Mouse (Mus musculus) lung, postnatal 0 days (tissue): ENCODE results near the gene Ugt1a9. TPM values are rescaled to one million over a fixed set of nuclear protein-coding genes. Genes with fewer than 3 reads are reported as not detected.

Experiments used
- ATAC-seq: fragments of 200-750 bp; cut with Nextera tagmentation; 2 replicates; pipeline ENCODE4 v1.8.0; 2017; ENCODE audit warnings: moderate library complexity
- DNase-seq: peaks from one replicate; pipeline ENCODE4 v3.0.0-alpha.2; 2016; ENCODE audit warnings: low spot score
- H3K27ac ChIP-seq: fragments of 300-500 bp; sonication (generic); 2 replicates; pipeline ENCODE4 v1.5.1; 2014; ENCODE audit warnings: antibody characterized with exemption, mild to moderate bottlenecking, low read length, mixed read lengths
- H3K27me3 ChIP-seq: fragments of 300-500 bp; sonication (generic); replicated peaks from 2 replicates; pipeline ENCODE4 v1.6.1; 2014; ENCODE audit warnings: low read length, mixed read lengths; ENCODE audit not compliant: insufficient read depth
- H3K36me3 ChIP-seq: fragments of 300-500 bp; sonication (generic); 2 replicates; pipeline ENCODE4 v1.6.1; 2014; ENCODE audit warnings: low read length, mixed read lengths; ENCODE audit not compliant: insufficient read depth
- H3K4me1 ChIP-seq: fragments of 300-500 bp; sonication (generic); 2 replicates; pipeline ENCODE4 v1.6.1; 2014; ENCODE audit warnings: antibody characterized with exemption, low read depth, low read length, mixed read lengths; ENCODE audit not compliant: insufficient read depth
- H3K4me2 ChIP-seq: fragments of 300-500 bp; sonication (generic); replicated peaks from 2 replicates; pipeline ENCODE4 v1.6.1; 2014; ENCODE audit warnings: low read depth, mild to moderate bottlenecking, low read length, moderate library complexity, mixed read lengths
- H3K4me3 ChIP-seq: fragments of 300-500 bp; sonication (generic); 2 replicates; pipeline ENCODE4 v1.5.1; 2014; ENCODE audit warnings: low read depth, low read length
- H3K9ac ChIP-seq: fragments of 300-500 bp; sonication (generic); replicated peaks from 2 replicates; pipeline ENCODE4 v1.6.1; 2014; ENCODE audit warnings: low read depth, mild to moderate bottlenecking
- H3K9me3 ChIP-seq: fragments of 300-500 bp; sonication (generic); 2 replicates; pipeline ENCODE4 v1.6.1; 2016; ENCODE audit warnings: low read length, mixed read lengths
- CTCF ChIP-seq: IDR thresholded peaks from 2 replicates; pipeline ENCODE4 v1.5.1; 2016; ENCODE audit warnings: antibody characterized with exemption, mild to moderate bottlenecking
- EP300 ChIP-seq: IDR thresholded peaks from 2 replicates; pipeline ENCODE4 v1.6.1; 2016; ENCODE audit warnings: antibody characterized with exemption, mild to moderate bottlenecking, control low read depth
- WGBS: fragments of 180-500 bp; shearing (Covaris S2); extraction: QIAGEN DNeasy Blood & Tissue Kit; methylation state at CpG from one replicate; pipeline ENCODE4 v1.1.7; 2014; 5-methylcytosine and 5-hydroxymethylcytosine counted together
- polyA plus RNA-seq: library from polyadenylated mRNA; unstranded; fragments of >200 nt; fragmentation: Nextera tagmentation; extraction: Ambion mirVana; gene quantifications from 2 replicates; pipeline ENCODE4 v1.2.1, GENCODE M21; 2015

Gene Ugt1a9
- polyA plus RNA-seq, 1 experiment from 2014 or later = 0.13 TPM

DNA sequence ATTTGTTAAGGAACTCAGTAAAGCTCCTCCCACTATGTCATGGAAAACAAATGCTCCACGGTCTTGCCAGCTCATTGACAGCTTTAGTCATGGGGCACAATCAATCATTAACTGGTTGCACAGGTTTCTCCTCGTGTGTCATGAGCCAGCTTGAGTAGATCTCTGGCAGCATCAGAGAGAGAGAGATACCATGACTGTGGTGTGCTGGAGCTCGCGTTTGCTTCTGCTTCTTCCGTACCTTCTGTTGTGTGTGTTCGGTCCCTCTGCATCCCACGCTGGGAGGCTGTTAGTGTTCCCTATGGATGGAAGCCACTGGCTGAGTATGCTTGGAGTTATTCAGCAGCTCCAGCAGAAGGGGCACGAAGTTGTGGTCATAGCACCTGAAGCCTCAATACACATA lies 141.2 kb downstream of the Ugt1a9 start, which contains the start of gene Ugt1a1:
Gene Ugt1a1, plus strand, starts transcription at position 148 of the 400 bp plus-strand sequence.
- Histone ChIP-seq H3K9me3 (peaks cover 45% of the 10 kb centered on the region), H3K4me1 (no peaks in the 10 kb centered on the region), H3K27me3 (no peaks in the 10 kb centered on the region), H3K36me3 (no peaks in the 10 kb centered on the region), H3K4me2 (no peak within 1 kb of the TSS), H3K9ac (no peak within 1 kb of the TSS), H3K4me3 (no peak within 1 kb of the TSS), H3K27ac (no peak within 1 kb of the TSS)
- ATAC-seq = peak; percentile 27
- TF ChIP-seq CTCF (no peak), EP300 (no peak)
- DNase-seq = peak; percentile 34
- WGBS = 62% methylated on average over 8 of the region's 8 CpGs

DNA sequence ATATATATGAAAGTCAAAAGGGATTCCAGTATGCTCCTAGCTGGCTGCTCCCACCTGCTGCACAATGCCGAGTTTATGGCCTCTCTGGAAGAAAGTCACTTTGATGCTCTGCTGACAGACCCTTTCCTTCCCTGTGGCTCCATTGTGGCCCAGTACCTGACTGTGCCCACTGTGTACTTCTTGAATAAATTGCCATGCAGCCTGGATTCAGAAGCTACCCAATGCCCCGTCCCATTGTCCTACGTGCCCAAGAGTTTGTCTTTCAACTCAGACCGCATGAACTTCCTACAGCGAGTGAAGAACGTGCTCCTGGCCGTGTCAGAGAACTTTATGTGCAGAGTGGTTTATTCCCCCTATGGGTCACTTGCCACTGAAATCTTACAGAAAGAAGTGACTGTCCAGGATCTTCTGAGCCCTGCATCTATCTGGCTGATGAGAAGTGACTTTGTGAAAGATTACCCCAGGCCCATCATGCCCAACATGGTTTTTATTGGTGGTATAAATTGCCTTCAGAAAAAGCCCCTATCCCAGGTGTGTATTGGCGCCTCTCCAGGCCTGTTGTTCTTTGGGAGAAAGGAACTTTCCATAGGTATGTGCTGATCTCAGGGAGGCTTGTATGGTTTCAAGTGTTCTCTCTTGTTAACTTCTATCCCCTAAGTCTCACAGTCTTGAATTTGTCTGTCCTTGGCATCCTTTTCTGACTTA lies 141.9 kb downstream of the Ugt1a9 start:
- Histone ChIP-seq H3K27ac (no peak overlapping the region), H3K27me3 (no peaks in the 10 kb centered on the region), H3K4me2 (no peak overlapping the region), H3K9ac (no peak overlapping the region), H3K36me3 (no peaks in the 10 kb centered on the region), H3K4me1 (no peaks in the 10 kb centered on the region), H3K4me3 (no peak overlapping the region), H3K9me3 (peaks cover 52% of the 10 kb centered on the region)
- DNase-seq (peak; percentile 21), ATAC-seq (peak; percentile 11; the same call in 1 of the 2 replicates)
- no peak for TF ChIP-seq CTCF
- TF ChIP-seq EP300 = no peak
- 60% methylated on average over 8 of the region's 8 CpGs for WGBS

DNA sequence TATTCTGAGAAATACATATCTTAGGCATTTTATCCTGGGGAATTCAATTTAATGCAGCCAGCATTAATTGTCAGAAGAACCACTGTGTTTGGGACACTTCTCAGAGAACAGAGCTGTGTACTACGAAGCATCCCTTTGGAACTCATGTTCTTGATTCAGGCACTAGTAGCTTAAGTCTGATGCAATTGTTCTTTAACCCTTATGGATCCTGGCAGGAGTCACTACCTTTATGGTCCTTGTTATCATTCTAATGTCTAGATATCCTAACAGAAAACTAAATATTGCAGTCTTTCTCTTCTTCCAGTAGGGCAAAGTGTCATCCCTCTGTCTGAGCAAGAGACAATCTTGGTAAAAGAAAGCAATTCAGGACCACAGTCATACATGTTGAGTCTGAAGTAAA lies 142.5 kb downstream of the Ugt1a9 start:
- DNase-seq (peak; percentile 15), ATAC-seq (no peak; the same call in 1 of the 2 replicates)
- Histone ChIP-seq H3K27me3 (no peaks in the 10 kb centered on the region), H3K4me2 (no peak overlapping the region), H3K4me3 (no peak overlapping the region), H3K9me3 (peaks cover 54% of the 10 kb centered on the region), H3K4me1 (no peaks in the 10 kb centered on the region), H3K9ac (no peak overlapping the region), H3K27ac (no peak overlapping the region), H3K36me3 (no peaks in the 10 kb centered on the region)
- no peak for TF ChIP-seq CTCF
- no peak for TF ChIP-seq EP300
- WGBS = 72% methylated on average over 1 of the region's 1 CpGs

DNA sequence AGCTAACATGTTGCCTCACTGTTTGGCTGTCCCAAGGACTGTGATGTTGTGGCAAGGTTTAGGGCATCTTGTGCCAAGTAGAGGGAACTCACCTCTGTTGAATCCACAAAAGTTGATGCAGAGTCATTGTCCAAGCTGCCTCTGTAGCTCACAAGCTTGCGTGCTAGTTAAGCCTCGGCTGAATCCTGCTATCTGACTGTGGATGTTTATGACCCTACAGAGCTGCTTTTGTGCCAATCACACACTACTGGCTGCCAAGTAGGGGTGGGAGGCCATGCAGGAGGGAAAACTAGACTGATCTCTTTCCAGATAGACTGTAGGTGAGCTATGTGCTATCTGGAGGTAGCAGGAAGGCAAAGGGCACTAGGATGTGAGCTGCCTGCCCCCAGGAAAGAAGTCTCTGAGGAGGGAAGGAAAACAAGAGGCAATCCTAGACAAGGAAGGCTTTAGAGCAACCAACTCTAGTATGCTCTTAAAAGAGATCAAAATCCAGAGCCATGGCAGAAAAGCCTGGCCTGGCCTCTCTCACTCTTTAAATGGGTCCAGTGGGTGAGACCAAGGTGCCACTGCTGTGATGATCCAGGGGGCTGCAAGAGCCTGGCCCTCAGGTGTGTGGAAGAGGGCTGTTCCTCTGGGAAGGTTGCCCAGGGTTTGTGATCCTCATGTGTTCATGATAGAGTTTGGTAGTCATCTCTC lies 143.3 kb downstream of the Ugt1a9 start:
- Histone ChIP-seq H3K27me3 (no peaks in the 10 kb centered on the region), H3K9ac (no peak overlapping the region), H3K4me3 (no peak overlapping the region), H3K36me3 (no peaks in the 10 kb centered on the region), H3K4me2 (no peak overlapping the region), H3K27ac (no peak overlapping the region), H3K9me3 (peaks cover 54% of the 10 kb centered on the region), H3K4me1 (no peaks in the 10 kb centered on the region)
- 71% methylated on average over 2 of the region's 2 CpGs for WGBS
- DNase-seq (no peak), ATAC-seq (peak; percentile 3; the same call in 1 of the 2 replicates)
- no peak for TF ChIP-seq EP300
- TF ChIP-seq CTCF = no peak

DNA sequence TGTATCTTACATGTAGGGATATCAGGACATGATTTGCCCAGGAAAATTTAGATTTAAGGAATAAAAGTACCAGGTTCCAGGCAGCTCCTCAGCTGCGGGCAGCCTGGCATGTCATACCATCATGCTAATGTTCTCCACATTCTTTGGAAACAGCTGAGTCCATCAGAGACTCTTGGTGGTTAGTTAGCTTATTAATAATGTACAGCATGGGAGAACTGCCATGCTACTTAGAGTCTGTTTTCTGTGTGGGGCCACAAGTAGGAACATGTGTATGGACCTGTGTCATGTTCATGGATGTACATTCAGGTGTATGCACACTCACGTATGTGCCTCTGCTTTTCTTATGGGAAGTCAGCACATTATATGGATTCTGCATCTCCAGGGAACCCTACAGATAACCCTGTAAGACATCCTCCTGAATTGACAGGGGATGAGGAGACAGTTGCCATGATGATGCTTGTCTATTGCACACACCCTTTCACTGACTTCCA lies 143.9 kb downstream of the Ugt1a9 start:
- no peak for ATAC-seq

More for the DNA sequence above, 143.9 kb downstream of the Ugt1a9 start:
- Histone ChIP-seq H3K4me3 (no peak overlapping the region), H3K9me3 (peaks cover 54% of the 10 kb centered on the region), H3K4me1 (no peaks in the 10 kb centered on the region), H3K27ac (no peak overlapping the region), H3K9ac (no peak overlapping the region), H3K27me3 (no peaks in the 10 kb centered on the region), H3K36me3 (no peaks in the 10 kb centered on the region), H3K4me2 (no peak overlapping the region)
- WGBS = 72% methylated on average over 2 of the region's 2 CpGs
- peak; percentile 23 for DNase-seq
- TF ChIP-seq EP300 (no peak), CTCF (no peak)
